Mouse (Mus musculus): ENCODE measurements around the gene Blmh. TPM values are rescaled to one million over a fixed set of nuclear protein-coding genes. Genes with fewer than 3 reads are reported as not detected.

The Blmh gene
- 8.5 and 8.9 TPM in 2 replicates for polyA plus RNA-seq (2012; rRNA removed)

DNA sequence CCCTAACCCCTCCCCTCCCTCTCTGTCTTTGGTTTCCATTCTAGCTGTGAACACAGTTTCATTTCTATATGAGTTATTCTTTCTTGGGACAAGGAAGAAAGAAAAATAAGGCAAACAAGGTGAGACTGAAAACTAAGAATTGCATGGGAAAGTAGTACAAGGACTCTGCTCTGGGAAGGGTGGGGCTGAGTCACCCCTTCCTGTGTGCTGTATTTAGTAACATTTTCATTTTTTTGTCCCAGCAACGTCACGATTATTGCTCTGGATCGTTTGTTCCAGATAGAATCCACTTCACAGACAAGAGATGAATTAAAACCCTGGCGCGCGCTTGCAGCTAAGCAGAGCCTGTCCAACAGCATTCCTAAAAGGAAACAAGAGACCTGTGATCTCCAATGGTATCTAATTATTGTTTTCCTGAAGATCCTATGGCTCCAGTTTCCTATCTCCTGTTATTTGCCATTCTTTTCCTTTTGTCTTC lies at the start of gene Blmh:
TSS of gene Blmh (plus strand) at position 51 of the 478 bp plus-strand sequence.

DNA sequence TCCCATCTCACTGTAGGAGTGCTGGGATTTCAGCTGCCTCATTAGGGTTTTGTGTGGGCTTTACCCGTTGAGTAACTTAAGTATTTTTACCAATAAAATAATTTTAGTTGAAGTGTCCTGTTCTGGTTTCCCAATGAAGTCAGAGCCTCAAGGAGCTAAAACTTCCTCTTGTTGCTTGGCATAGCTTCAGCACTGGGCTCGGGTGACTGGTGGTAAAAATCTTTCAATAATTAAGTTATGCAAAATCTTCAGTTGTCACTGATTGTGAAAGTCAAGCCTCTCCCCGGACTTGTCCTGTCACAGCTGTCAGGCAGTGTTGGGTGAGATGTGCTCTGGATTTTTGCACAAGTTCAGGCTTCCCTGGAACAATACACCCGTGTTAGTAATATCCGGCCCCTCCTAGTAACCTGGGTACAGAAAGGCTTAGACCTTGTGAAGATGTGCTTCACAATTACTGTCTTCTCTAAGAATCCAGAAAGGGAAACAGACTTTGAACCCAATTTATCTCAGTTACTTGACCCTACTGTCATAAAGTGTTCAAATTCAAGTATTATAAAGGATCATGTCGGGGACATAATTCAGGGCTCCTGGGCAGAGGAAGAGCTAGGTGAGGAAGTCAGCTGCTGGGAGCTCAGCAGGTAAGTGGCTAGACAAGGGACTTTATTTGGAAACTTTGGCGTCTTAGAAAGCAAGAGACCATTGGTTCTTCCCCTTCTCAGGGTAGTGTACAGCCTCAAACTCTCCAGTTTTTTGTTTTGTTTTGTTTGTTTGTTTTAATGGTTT lies 22.8 kb upstream of the Blmh start, which contains the start of gene Tmigd1:
TSS of gene Tmigd1 (plus strand) at position 581 of the 783 bp plus-strand sequence.

DNA sequence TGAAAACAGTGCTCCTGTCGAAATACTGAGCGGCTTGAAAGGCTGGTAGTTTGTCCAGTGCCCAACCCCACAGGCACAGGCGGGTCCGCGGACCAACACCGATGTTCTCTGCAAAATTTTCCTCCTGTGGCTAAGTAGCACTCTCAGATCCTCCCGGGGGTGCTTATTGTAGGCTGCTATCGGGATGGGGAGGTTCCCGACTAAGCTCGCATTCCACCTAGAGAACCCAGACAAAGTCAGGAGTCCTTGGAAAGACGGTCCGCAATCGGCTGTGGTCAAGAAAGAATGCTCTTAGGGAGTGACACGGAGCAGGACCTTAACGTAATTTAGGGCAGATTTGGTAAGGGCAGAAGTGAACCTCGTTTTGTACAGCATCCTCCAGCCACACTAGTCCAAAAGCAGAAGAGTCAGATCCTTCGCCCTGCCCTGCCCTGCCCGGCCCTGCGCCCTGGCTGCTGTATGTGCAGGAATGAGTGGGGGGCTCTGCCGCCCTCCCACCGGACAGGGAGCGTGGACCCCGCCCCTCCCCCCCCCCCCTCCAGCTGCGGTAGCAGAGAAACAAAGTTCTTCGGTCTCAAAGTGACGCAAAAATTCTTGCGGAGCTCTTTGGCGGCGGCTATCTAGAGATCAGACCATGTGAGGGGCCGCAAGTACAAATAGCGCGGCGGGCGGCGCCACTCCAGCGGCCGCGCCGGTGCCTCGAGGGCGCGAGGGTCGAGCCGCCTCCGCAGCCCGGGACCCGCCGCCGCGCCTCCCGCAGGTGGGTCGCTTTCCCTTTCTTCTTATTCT lies 73.5 kb downstream of the Blmh start, which contains the start of gene Slc6a4:
TSS of gene Slc6a4 (plus strand) at position 688 of the 789 bp plus-strand sequence.

Other genes with a start within 250 kb of the Blmh start
- gene Trarg1, start 245.0 kb upstream of the Blmh start, polyA plus RNA-seq (2012; rRNA removed), result 0.73 and 1.2 TPM in 2 replicates
- gene Gosr1, start 161.2 kb upstream of the Blmh start, polyA plus RNA-seq (2012; rRNA removed), result 14.2 and 16.0 TPM in 2 replicates
- gene Cpd, start 77.8 kb upstream of the Blmh start, polyA plus RNA-seq (2012; rRNA removed), result 55.8 and 60.5 TPM in 2 replicates
- gene Tmigd1, start 22.6 kb upstream of the Blmh start, polyA plus RNA-seq (2012; rRNA removed), result 4.0 and 5.0 TPM in 2 replicates
- gene Slc6a4, start 73.8 kb downstream of the Blmh start, polyA plus RNA-seq (2012; rRNA removed), result 7.4 and 9.0 TPM in 2 replicates
- gene Nsrp1, start 153.6 kb downstream of the Blmh start, polyA plus RNA-seq (2012; rRNA removed), result 0.44 and 0.74 TPM in 2 replicates

Data from colon, adult 2 months (tissue).